Mouse (Mus musculus) midbrain, embryonic 15.5 days (tissue): ENCODE results near the gene Orc2. TPM values are rescaled to one million over a fixed set of nuclear protein-coding genes. Genes with fewer than 3 reads are reported as not detected.

ENCODE experiments used
- ATAC-seq: fragments of 200-750 bp; cut with Nextera tagmentation; replicated peaks from 2 replicates; pipeline ENCODE4 v1.8.0; 2017; ENCODE audit warnings: moderate TSS enrichment
- H3K27ac ChIP-seq: fragments of 300-500 bp; sonication (generic); 2 replicates; pipeline ENCODE4 v1.5.1; 2015; ENCODE audit warnings: mild to moderate bottlenecking, inconsistent platforms
- H3K27me3 ChIP-seq: fragments of 300-500 bp; sonication (generic); replicated peaks from 2 replicates; pipeline ENCODE4 v1.6.1; 2015; ENCODE audit warnings: inconsistent platforms
- H3K36me3 ChIP-seq: fragments of 300-500 bp; sonication (generic); replicated peaks from 2 replicates; pipeline ENCODE4 v1.6.1; 2015; ENCODE audit warnings: inconsistent platforms
- H3K4me1 ChIP-seq: fragments of 300-500 bp; sonication (generic); 2 replicates; pipeline ENCODE4 v1.6.1; 2015; ENCODE audit warnings: inconsistent platforms
- H3K4me2 ChIP-seq: fragments of 300-500 bp; sonication (generic); 2 replicates; pipeline ENCODE4 v1.6.1; 2015; ENCODE audit warnings: inconsistent platforms, mild to moderate bottlenecking, moderate library complexity
- H3K4me3 ChIP-seq: fragments of 300-500 bp; sonication (generic); 2 replicates; pipeline ENCODE4 v1.5.1; 2015; ENCODE audit warnings: mild to moderate bottlenecking, inconsistent platforms
- H3K9ac ChIP-seq: fragments of 300-500 bp; sonication (generic); 2 replicates; pipeline ENCODE4 v1.6.1; 2015; ENCODE audit warnings: mild to moderate bottlenecking, inconsistent platforms
- H3K9me3 ChIP-seq: fragments of 300-500 bp; sonication (generic); 2 replicates; pipeline ENCODE4 v1.6.1; 2016; ENCODE audit warnings: inconsistent platforms
- WGBS: fragments of 180-500 bp; shearing (Covaris S2); methylation state at CpG from one replicate; pipeline ENCODE4 v1.1.7; 2015; ENCODE audit warnings: mixed read lengths; 5-methylcytosine and 5-hydroxymethylcytosine counted together
- polyA plus RNA-seq: library from polyadenylated mRNA; unstranded; fragments of >200 nt; fragmentation: Nextera tagmentation; extraction: Ambion mirVana; gene quantifications from 2 replicates; pipeline ENCODE4 v1.2.1, GENCODE M21; 2015

Gene Orc2
- polyA plus RNA-seq, 1 experiment from 2014 or later = 22.1 TPM

DNA sequence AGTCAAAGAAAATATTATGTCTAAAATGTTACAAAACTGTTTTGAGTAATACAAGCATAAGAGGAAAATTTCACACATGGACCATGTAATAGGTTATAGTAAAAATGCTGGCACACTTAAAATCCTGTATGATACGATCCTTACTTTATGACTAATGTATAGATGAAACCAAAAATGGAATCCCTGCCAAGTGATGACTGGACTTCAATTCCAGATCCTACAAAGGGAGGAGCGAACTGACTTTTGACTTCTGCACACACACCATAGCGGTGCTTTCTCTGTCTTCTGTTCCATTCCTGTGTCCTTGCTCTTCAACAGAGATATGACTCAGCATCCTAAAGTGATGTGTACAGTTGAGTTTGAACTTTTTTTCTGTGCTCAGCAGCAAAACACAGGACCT, 44.3 kb downstream of the Orc2 start:
- no peak for ATAC-seq
- 94% methylated on average over 3 of the region's 3 CpGs for WGBS
- H3K4me1 ChIP-seq = no peaks in the 10 kb centered on the region
- H3K27me3 ChIP-seq = no peaks in the 10 kb centered on the region
- no peak overlapping the region for H3K4me2 ChIP-seq
- no peak overlapping the region for H3K27ac ChIP-seq
- peaks cover 71% of the 10 kb centered on the region for H3K36me3 ChIP-seq
- no peak overlapping the region for H3K4me3 ChIP-seq
- H3K9ac ChIP-seq = no peak overlapping the region
- H3K9me3 ChIP-seq = no peaks in the 10 kb centered on the region

- no peak overlapping the region for H3K9ac ChIP-seq
- H3K36me3 ChIP-seq = peaks cover 68% of the 10 kb centered on the region
- no peaks in the 10 kb centered on the region for H3K27me3 ChIP-seq
- ATAC-seq = no peak
- H3K9me3 ChIP-seq = no peaks in the 10 kb centered on the region
- no peak overlapping the region for H3K4me3 ChIP-seq
- H3K4me2 ChIP-seq = no peak overlapping the region
- 69% methylated on average over 2 of the region's 2 CpGs for WGBS
- no peak overlapping the region for H3K27ac ChIP-seq
- no peaks in the 10 kb centered on the region for H3K4me1 ChIP-seq
Measured at GRCm38 (mm10) chr1:58458867-58459266, 46.0 kb downstream of the Orc2 start.

DNA sequence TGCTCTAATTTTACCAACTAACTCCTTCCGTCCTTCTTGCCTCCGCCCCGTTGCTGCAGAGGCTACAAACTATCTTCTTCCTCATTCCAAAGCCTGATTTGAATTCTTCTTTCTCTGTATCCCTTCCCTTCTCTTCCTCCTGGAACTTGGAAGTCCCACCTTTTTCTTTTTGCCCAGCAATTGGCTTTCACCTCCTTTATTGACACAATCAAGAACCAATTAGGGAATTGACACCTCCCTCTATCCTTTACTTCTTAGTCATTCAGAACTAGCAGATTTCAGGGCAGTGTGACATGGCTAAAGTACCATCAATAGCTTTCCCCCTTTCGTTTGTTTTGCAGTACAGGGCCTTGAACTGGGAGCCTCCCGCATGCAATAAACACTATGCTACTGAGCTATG, 46.7 kb downstream of the Orc2 start:
- H3K36me3 ChIP-seq = peaks cover 68% of the 10 kb centered on the region
- H3K27ac ChIP-seq = no peak overlapping the region
- H3K4me1 ChIP-seq = no peaks in the 10 kb centered on the region
- no peak overlapping the region for H3K4me3 ChIP-seq
- H3K4me2 ChIP-seq = no peak overlapping the region
- no peak for ATAC-seq
- H3K9ac ChIP-seq = no peak overlapping the region
- WGBS = 90% methylated on average over 5 of the region's 5 CpGs
- no peaks in the 10 kb centered on the region for H3K9me3 ChIP-seq
- H3K27me3 ChIP-seq = no peaks in the 10 kb centered on the region

GRCm38 (mm10) chr1:58454316-58454715, 50.6 kb downstream of the Orc2 start:
- no peaks in the 10 kb centered on the region for H3K27me3 ChIP-seq
- no peak overlapping the region for H3K4me3 ChIP-seq
- H3K4me2 ChIP-seq = no peak overlapping the region
- no peak overlapping the region for H3K9ac ChIP-seq
- 95% methylated on average over 6 of the region's 6 CpGs for WGBS
- no peaks in the 10 kb centered on the region for H3K9me3 ChIP-seq
- ATAC-seq = no peak
- H3K36me3 ChIP-seq = peaks cover 60% of the 10 kb centered on the region
- H3K4me1 ChIP-seq = no peaks in the 10 kb centered on the region
- H3K27ac ChIP-seq = no peak overlapping the region

- Histone ChIP-seq H3K4me2 (no peak overlapping the region), H3K9ac (no peak overlapping the region), H3K36me3 (peaks cover 19% of the 10 kb centered on the region), H3K9me3 (no peaks in the 10 kb centered on the region), H3K27ac (no peak overlapping the region), H3K4me1 (peaks cover 25% of the 10 kb centered on the region), H3K27me3 (no peaks in the 10 kb centered on the region), H3K4me3 (no peak overlapping the region)
- WGBS = 88% methylated on average over 7 of the region's 7 CpGs
- ATAC-seq = no peak
Measured at GRCm38 (mm10) chr1:58448396-58448795, 56.5 kb downstream of the Orc2 start.

GRCm38 (mm10) chr1:58447766-58448165, 57.1 kb downstream of the Orc2 start:
- Histone ChIP-seq H3K36me3 (peaks cover 15% of the 10 kb centered on the region), H3K9ac (no peak overlapping the region), H3K27ac (no peak overlapping the region), H3K4me2 (no peak overlapping the region), H3K4me1 (peaks cover 25% of the 10 kb centered on the region), H3K4me3 (no peak overlapping the region), H3K27me3 (no peaks in the 10 kb centered on the region), H3K9me3 (no peaks in the 10 kb centered on the region)
- ATAC-seq = no peak
- 99% methylated on average over 7 of the region's 7 CpGs for WGBS

- H3K9me3 ChIP-seq = no peaks in the 10 kb centered on the region
- H3K4me2 ChIP-seq = peak overlapping the region; percentile 80
- H3K4me1 ChIP-seq = peaks cover 25% of the 10 kb centered on the region
- peaks cover 13% of the 10 kb centered on the region for H3K36me3 ChIP-seq
- 7% methylated on average over 11 of the region's 11 CpGs for WGBS
- H3K27ac ChIP-seq = peak overlapping the region; percentile 88
- peak; percentile 37 for ATAC-seq
- H3K9ac ChIP-seq = peak overlapping the region; percentile 68
- no peaks in the 10 kb centered on the region for H3K27me3 ChIP-seq
- H3K4me3 ChIP-seq = peak overlapping the region; percentile 72
Measured at GRCm38 (mm10) chr1:58445861-58446260, 59.0 kb downstream of the Orc2 start.

DNA sequence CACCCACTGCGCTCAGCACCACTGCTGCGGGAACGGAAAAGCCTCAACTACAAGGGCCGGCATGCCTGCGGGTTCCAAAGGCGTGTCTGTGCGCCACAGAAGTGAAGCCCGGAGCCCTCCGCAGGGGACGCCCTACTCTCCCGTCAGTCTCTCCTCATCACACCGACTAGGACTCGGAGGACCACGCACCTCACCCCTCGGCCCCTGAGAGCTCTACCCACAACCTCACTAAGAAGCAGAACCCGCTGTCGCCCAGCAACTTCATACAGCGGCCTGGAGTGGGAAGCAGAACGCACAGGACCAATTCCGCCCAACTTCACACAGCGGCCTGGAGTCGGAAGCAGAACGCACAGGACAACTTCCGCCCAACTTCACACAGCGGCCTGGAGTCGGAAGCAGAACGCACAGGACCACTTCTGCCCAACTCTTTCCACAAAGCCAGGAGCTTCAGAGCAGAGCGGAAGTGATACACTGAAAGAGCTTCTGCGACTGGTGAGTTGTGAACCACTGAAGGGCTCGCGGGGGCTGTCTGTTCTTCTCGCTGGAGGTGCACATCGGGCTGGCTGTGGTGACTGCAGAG, 59.7 kb downstream of the Orc2 start, which contains the start of the genes Nif3l1 and Ppil3:
Gene Nif3l1, plus strand, starts transcription at position 9 of the 580 bp plus-strand sequence.
Gene Ppil3, minus strand, starts transcription at position 344 of the 580 bp plus-strand sequence.
- H3K4me2 ChIP-seq = peak within 1 kb of the TSS; percentile 80
- H3K36me3 ChIP-seq = peaks cover 10% of the 10 kb centered on the region; the same call in 1 of the 2 replicates
- peak within 1 kb of the TSS; percentile 88 for H3K27ac ChIP-seq
- peak within 1 kb of the TSS; percentile 68 for H3K9ac ChIP-seq
- WGBS = under 1% methylated on average over 33 of the region's 33 CpGs
- no peaks in the 10 kb centered on the region for H3K9me3 ChIP-seq
- H3K27me3 ChIP-seq = no peaks in the 10 kb centered on the region
- peaks cover 25% of the 10 kb centered on the region for H3K4me1 ChIP-seq
- H3K4me3 ChIP-seq = peak within 1 kb of the TSS; percentile 72
- ATAC-seq = peak; percentile 98

GRCm38 (mm10) chr1:58444691-58445090, 60.2 kb downstream of the Orc2 start:
- Histone ChIP-seq H3K4me3 (peak overlapping the region; percentile 72), H3K4me2 (peak overlapping the region; percentile 80), H3K27me3 (no peaks in the 10 kb centered on the region), H3K27ac (peak overlapping the region; percentile 88), H3K9me3 (no peaks in the 10 kb centered on the region), H3K9ac (peak overlapping the region; percentile 66), H3K4me1 (peaks cover 25% of the 10 kb centered on the region), H3K36me3 (peaks cover 10% of the 10 kb centered on the region; the same call in 1 of the 2 replicates)
- 11% methylated on average over 10 of the region's 10 CpGs for WGBS
- ATAC-seq = no peak; the same call in 1 of the 2 replicates

- Histone ChIP-seq H3K4me3 (no peak overlapping the region), H3K27ac (peak overlapping the region; percentile 99; the same call in 1 of the 2 replicates), H3K4me2 (peak overlapping the region; percentile 47; the same call in 1 of the 2 replicates), H3K4me1 (peaks cover 25% of the 10 kb centered on the region), H3K27me3 (no peaks in the 10 kb centered on the region), H3K9me3 (no peaks in the 10 kb centered on the region), H3K36me3 (no peaks in the 10 kb centered on the region; the same call in 1 of the 2 replicates), H3K9ac (no peak overlapping the region)
- ATAC-seq = peak; percentile 3; the same call in 1 of the 2 replicates
- 87% methylated on average over 3 of the region's 3 CpGs for WGBS
Measured at GRCm38 (mm10) chr1:58424551-58424950, 80.4 kb downstream of the Orc2 start.

DNA sequence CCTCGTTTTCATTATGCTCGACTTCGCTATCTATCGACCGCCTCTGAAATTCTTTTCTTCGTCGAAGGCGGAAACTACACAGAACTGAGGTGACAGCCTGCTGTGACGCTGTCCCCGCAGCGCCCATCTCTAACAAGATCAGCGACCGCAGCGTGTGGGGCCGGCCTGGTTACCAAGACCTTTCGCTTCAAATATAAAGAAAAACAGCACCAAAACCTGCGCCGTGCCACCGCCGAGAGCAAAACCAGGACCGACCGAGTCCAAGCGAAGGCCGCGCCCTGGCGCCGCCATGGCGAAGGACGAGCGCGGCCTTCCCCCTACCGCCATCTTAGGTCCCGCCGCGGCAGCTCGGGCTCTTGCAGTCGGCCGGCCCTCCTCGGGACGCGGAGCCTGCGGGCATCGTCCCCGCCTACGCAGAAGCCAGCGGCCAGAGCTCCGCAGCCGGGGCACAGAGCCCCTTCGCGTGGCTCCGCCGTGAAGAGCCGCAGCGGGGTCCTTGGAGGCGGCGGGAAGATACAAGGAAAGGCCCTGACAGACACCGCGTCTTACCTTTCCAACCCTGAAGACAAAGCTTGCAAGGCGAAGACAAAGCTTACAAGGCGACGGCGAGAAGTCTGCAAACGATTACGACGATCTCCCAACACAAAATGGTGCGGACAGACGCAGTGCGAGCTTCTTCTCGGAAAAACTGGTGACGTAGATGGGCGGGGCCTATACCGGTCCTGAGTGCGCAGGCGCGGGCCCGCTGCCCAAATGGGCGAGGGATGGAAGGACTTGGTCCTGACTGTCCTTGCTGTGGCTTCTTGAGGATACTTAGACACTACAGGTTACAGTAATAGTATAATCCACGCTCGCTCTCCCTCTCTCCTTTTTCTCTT, 81.3 kb downstream of the Orc2 start, which contains the start of gene Clk1:
Gene Clk1, minus strand, starts transcription at position 696 of the 878 bp plus-strand sequence.
- Histone ChIP-seq H3K27ac (peak within 1 kb of the TSS; percentile 99), H3K4me2 (peak within 1 kb of the TSS; percentile 62), H3K27me3 (no peaks in the 10 kb centered on the region), H3K4me3 (peak within 1 kb of the TSS; percentile 92), H3K36me3 (peaks cover 8% of the 10 kb centered on the region), H3K9me3 (no peaks in the 10 kb centered on the region), H3K9ac (peak within 1 kb of the TSS; percentile 99), H3K4me1 (peaks cover 28% of the 10 kb centered on the region)
- under 1% methylated on average over 79 of the region's 79 CpGs for WGBS
- ATAC-seq = peak; percentile 95

- peak overlapping the region; percentile 62 for H3K4me2 ChIP-seq
- WGBS = 7% methylated on average over 13 of the region's 13 CpGs
- peak overlapping the region; percentile 99 for H3K9ac ChIP-seq
- no peaks in the 10 kb centered on the region for H3K27me3 ChIP-seq
- H3K36me3 ChIP-seq = peaks cover 16% of the 10 kb centered on the region
- H3K4me1 ChIP-seq = peaks cover 28% of the 10 kb centered on the region
- no peaks in the 10 kb centered on the region for H3K9me3 ChIP-seq
- peak overlapping the region; percentile 99 for H3K27ac ChIP-seq
- H3K4me3 ChIP-seq = peak overlapping the region; percentile 92
- peak; percentile 34 for ATAC-seq
Measured at GRCm38 (mm10) chr1:58422879-58423278, 82.0 kb downstream of the Orc2 start.
